Mouse (Mus musculus) G1E (cell line): ENCODE results near the gene Serpina3b.

ENCODE experiments used
- CTCF ChIP-seq: IDR thresholded peaks from 2 replicates; pipeline ENCODE4 v1.5.1; 2012; ENCODE audit warnings: low read depth, low read length, inconsistent platforms, mixed read lengths
- GATA1 ChIP-seq: IDR thresholded peaks from 2 replicates; pipeline ENCODE4 v1.6.1; 2012; ENCODE audit warnings: borderline replicate concordance, low read length, inconsistent platforms, mixed read lengths

GRCm38 (mm10) chr12:104108507-104108906 is 19.3 kb upstream of the Serpina3b start:
- no peak for TF ChIP-seq GATA1
- TF ChIP-seq CTCF, result no peak
